9 mouse cellular contexts compared by ENCODE assay signal in the genomic region with DNA sequence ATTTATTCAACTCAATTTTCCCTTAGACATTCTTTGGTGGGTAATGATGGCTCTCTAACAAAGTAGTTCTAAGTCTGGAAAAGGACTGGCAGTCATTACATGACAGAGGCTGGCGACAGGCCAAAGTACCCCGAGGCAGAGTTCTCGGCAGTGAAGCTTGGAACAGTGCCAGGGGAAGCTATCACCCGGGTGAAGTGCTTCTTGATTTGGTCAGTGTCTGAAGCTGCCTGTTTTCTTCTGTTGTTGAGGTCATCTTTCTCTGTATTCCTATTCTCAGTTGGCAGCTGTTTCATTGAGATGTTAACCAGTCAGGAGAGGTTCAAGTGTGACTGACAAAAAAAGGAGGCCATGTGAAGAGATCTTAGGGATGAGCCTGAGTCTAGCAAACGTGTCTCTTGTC.
DNase-seq lines count a peak whose midpoint lies in the region; ATAC-seq lines count a peak whose summit lies in the region.
"Had no signal": no experiment of that assay in that cellular context is flagged by ENCODE, and none has a peak within 500 bp of the region (broad histone marks: within the 10 kb centered on the region; RNA-seq: fewer than 3 reads in every experiment).

No protein-coding gene starts in this region.

- no peaks in the 10 kb centered on the region for H3K9me3 ChIP-seq in liver, embryonic 11.5 days (ENCODE audit: control insufficient read depth, low read length)
- H3K9me3 ChIP-seq: limb, embryonic 15.5 days had no signal

- H3K4me2 ChIP-seq in liver, embryonic 11.5 days, result no peak overlapping the region
- H3K4me2 ChIP-seq: limb, embryonic 15.5 days had no signal

- 49% methylated on average over 5 of the region's 5 CpGs for WGBS in liver, embryonic 11.5 days

- H3K4me3 ChIP-seq in liver, embryonic 11.5 days (ENCODE audit: low read depth, low read length), result no peak overlapping the region
- H3K4me3 ChIP-seq: limb, embryonic 15.5 days had no signal

- no peaks in the 10 kb centered on the region for H3K27me3 ChIP-seq in liver, embryonic 11.5 days (replicated peaks; ENCODE audit: control insufficient read depth, insufficient read depth, low read length)
- H3K27me3 ChIP-seq: limb, embryonic 15.5 days had no signal

- no peak overlapping the region for H3K9ac ChIP-seq in liver, embryonic 11.5 days (ENCODE audit: low read depth, low read length)
- H3K9ac ChIP-seq: limb, embryonic 15.5 days had no signal

- ATAC-seq in liver, embryonic 11.5 days (replicated peaks; ENCODE audit: low FRiP score), result 0 out of 2 replicates have a peak, but pooled peaks have one; percentile 34

- H3K27ac ChIP-seq in liver, embryonic 11.5 days (ENCODE audit: low read depth, low read length), result no peak overlapping the region

- peak; percentile 31 for DNase-seq in adrenal gland, postnatal 10 days
- DNase-seq in adrenal gland, adult 18-20 months (ENCODE audit: low spot score in 2 of 2), result no peak
- DNase-seq in urinary bladder, postnatal 4 days (ENCODE audit: low spot score in 2 of 2), result peak; percentile 21 to 69
- DNase-seq in urinary bladder, adult 2 months (ENCODE audit: low spot score), result no peak
- peak; percentile 22 to 46 for DNase-seq in heart, postnatal 36 days
- DNase-seq in liver, embryonic 11.5 days (ENCODE audit: low spot score), result no peak
- peak; percentile 37 for DNase-seq in skeletal muscle tissue, adult 2 months (ENCODE audit: low read depth, low spot score)
- DNase-seq in left cerebral cortex, adult 11 months (ENCODE audit: low spot score), result no peak

- H3K36me3 ChIP-seq in liver, embryonic 11.5 days (ENCODE audit: control insufficient read depth, insufficient read depth, low read length), result no peaks in the 10 kb centered on the region
- H3K36me3 ChIP-seq: limb, embryonic 15.5 days had no signal

- no peaks in the 10 kb centered on the region for H3K4me1 ChIP-seq in liver, embryonic 11.5 days (replicated peaks; ENCODE audit: control insufficient read depth, insufficient read depth, low read length)

- intact Hi-C loops in heart, postnatal 36 days (cut with DNase I), result no loop called here

Comparison
In these comparisons a context has a peak if more than half of its experiments do, and no peak if none do; other contexts are left out.
1. DNase-seq: peak in adrenal gland, postnatal 10 days (single experiment), urinary bladder, postnatal 4 days (2 of 2), heart, postnatal 36 days (2 of 2) and skeletal muscle tissue, adult 2 months (single experiment); none in adrenal gland, adult 18-20 months (0 of 2), urinary bladder, adult 2 months (single experiment), liver, embryonic 11.5 days (single experiment) and left cerebral cortex, adult 11 months (single experiment).